Mouse (Mus musculus): ENCODE measurements around the gene Tmtc2. TPM values are rescaled to one million over a fixed set of nuclear protein-coding genes. Genes with fewer than 3 reads are reported as not detected.

Tmtc2 gene
- total RNA-seq, 1 experiment: 0.89 TPM

- Histone ChIP-seq H3K27ac (ENCODE audit: insufficient read depth, low read depth, low read length, poor library complexity, severe bottlenecking) (no peak overlapping the region), H3K9me3 (ENCODE audit: control insufficient read depth, insufficient read depth, low read depth, low read length) (no peaks in the 10 kb centered on the region), H3K9ac (ENCODE audit: insufficient read depth, low read depth, low read length, poor library complexity, severe bottlenecking) (no peak overlapping the region), H3K36me3 (ENCODE audit: control insufficient read depth, insufficient read depth, low read length, poor library complexity, severe bottlenecking) (no peaks in the 10 kb centered on the region), H3K4me1 (ENCODE audit: control insufficient read depth in 2 of 2, insufficient read depth in 2 of 2, low read length in 2 of 2, poor library complexity in 1 of 2) (no peaks in the 10 kb centered on the region), H3K4me3 (ENCODE audit: insufficient read depth in 1 of 2, low read depth in 1 of 2, low read length in 2 of 2, poor library complexity in 1 of 2, severe bottlenecking in 1 of 2) (no peak overlapping the region)
- in situ Hi-C loops (cut with MboI; ENCODE audit: low sequenced_read_pairs in 2 of 2, unreplicated experiment in 2 of 2): no loop called here
- TF ChIP-seq ZNF384 (IDR thresholded peaks at IDR 0.05; ENCODE audit: low read depth, low read length) (no peak), CHD2 (IDR thresholded peaks at IDR 0.05; ENCODE audit: low read depth, low read length) (no peak), HCFC1 (IDR thresholded peaks at IDR 0.05; ENCODE audit: borderline replicate concordance, insufficient read depth, low read length) (no peak), MAFK (IDR thresholded peaks at IDR 0.05; ENCODE audit: insufficient read depth, low read depth, low read length) (no peak), ZC3H11A (IDR thresholded peaks at IDR 0.05; ENCODE audit: borderline replicate concordance, low read depth, low read length) (no peak)
- no peak for DNase-seq (ENCODE audit: low read depth, low spot score)
Measured at GRCm38 (mm10) chr10:105430885-105431284, 143.4 kb downstream of the Tmtc2 start.

DNA sequence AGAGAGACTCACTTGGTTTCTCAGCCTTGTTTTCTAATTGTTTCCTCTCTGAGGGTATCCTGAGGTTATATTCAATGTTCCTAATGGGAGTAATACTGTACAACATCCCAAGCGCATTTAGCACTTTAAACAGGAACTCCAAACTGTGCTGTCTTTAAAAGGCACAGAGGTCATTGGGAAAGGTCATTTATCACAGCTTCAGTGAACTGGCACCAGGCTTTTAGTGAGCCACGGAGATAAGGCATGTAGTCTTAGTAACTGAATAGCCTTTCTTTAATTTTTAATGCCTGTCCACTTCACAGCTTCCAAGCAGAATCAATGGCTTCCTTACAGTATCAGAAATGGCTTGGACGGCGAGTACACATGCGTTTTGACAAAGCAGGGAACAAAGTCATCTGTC lies 144.0 kb downstream of the Tmtc2 start:
- TF ChIP-seq MAFK (IDR thresholded peaks at IDR 0.05; ENCODE audit: insufficient read depth, low read depth, low read length) (no peak), ZC3H11A (IDR thresholded peaks at IDR 0.05; ENCODE audit: borderline replicate concordance, low read depth, low read length) (no peak), ZNF384 (IDR thresholded peaks at IDR 0.05; ENCODE audit: low read depth, low read length) (no peak), CHD2 (IDR thresholded peaks at IDR 0.05; ENCODE audit: low read depth, low read length) (no peak), HCFC1 (IDR thresholded peaks at IDR 0.05; ENCODE audit: borderline replicate concordance, insufficient read depth, low read length) (no peak)
- Histone ChIP-seq H3K4me3 (ENCODE audit: insufficient read depth in 1 of 2, low read depth in 1 of 2, low read length in 2 of 2, poor library complexity in 1 of 2, severe bottlenecking in 1 of 2) (no peak overlapping the region), H3K4me1 (ENCODE audit: control insufficient read depth in 2 of 2, insufficient read depth in 2 of 2, low read length in 2 of 2, poor library complexity in 1 of 2) (no peaks in the 10 kb centered on the region), H3K27ac (ENCODE audit: insufficient read depth, low read depth, low read length, poor library complexity, severe bottlenecking) (no peak overlapping the region), H3K36me3 (ENCODE audit: control insufficient read depth, insufficient read depth, low read length, poor library complexity, severe bottlenecking) (no peaks in the 10 kb centered on the region), H3K9ac (ENCODE audit: insufficient read depth, low read depth, low read length, poor library complexity, severe bottlenecking) (no peak overlapping the region), H3K9me3 (ENCODE audit: control insufficient read depth, insufficient read depth, low read depth, low read length) (no peaks in the 10 kb centered on the region)
- in situ Hi-C loops (cut with MboI; ENCODE audit: low sequenced_read_pairs in 2 of 2, unreplicated experiment in 2 of 2): no loop called here
- DNase-seq (ENCODE audit: low read depth, low spot score): no peak

- H3K9me3 ChIP-seq (ENCODE audit: control insufficient read depth, insufficient read depth, low read depth, low read length): no peaks in the 10 kb centered on the region
- no peaks in the 10 kb centered on the region for H3K36me3 ChIP-seq (ENCODE audit: control insufficient read depth, insufficient read depth, low read length, poor library complexity, severe bottlenecking)
- H3K4me3 ChIP-seq (ENCODE audit: insufficient read depth in 1 of 2, low read depth in 1 of 2, low read length in 2 of 2, poor library complexity in 1 of 2, severe bottlenecking in 1 of 2): no peak overlapping the region
- no peak for TF ChIP-seq HCFC1 (IDR thresholded peaks at IDR 0.05; ENCODE audit: borderline replicate concordance, insufficient read depth, low read length)
- no peak for TF ChIP-seq ZC3H11A (IDR thresholded peaks at IDR 0.05; ENCODE audit: borderline replicate concordance, low read depth, low read length)
- TF ChIP-seq MAFK (IDR thresholded peaks at IDR 0.05; ENCODE audit: insufficient read depth, low read depth, low read length): no peak
- TF ChIP-seq CHD2 (IDR thresholded peaks at IDR 0.05; ENCODE audit: low read depth, low read length): no peak
- TF ChIP-seq ZNF384 (IDR thresholded peaks at IDR 0.05; ENCODE audit: low read depth, low read length): no peak
- H3K9ac ChIP-seq (ENCODE audit: insufficient read depth, low read depth, low read length, poor library complexity, severe bottlenecking): no peak overlapping the region
- DNase-seq (ENCODE audit: low read depth, low spot score): no peak
- H3K4me1 ChIP-seq (ENCODE audit: control insufficient read depth in 2 of 2, insufficient read depth in 2 of 2, low read length in 2 of 2, poor library complexity in 1 of 2): no peaks in the 10 kb centered on the region
- H3K27ac ChIP-seq (ENCODE audit: insufficient read depth, low read depth, low read length, poor library complexity, severe bottlenecking): no peak overlapping the region
- in situ Hi-C loops (cut with MboI; ENCODE audit: low sequenced_read_pairs in 2 of 2, unreplicated experiment in 2 of 2): no loop called here
Measured at GRCm38 (mm10) chr10:105428080-105428479, 146.2 kb downstream of the Tmtc2 start.

DNA sequence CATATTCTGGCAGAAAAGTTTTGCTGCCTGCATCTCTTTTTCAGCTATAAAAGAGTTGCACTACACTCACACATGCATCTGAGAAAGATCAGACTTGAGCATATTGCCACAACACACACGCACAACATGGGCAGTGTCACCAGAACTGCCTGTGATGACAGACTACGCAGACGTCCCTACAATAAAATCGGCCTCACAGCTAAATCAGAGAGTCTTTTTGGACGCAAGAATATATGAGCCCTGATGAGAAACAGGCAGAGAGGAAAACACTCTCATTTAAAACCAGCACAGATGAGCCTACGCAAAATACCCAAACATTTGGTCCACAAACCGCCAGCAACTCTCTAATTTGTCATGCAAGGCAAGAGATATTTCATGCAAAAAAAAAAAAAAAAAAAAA lies 146.6 kb downstream of the Tmtc2 start:
- H3K9ac ChIP-seq (ENCODE audit: insufficient read depth, low read depth, low read length, poor library complexity, severe bottlenecking): no peak overlapping the region
- H3K36me3 ChIP-seq (ENCODE audit: control insufficient read depth, insufficient read depth, low read length, poor library complexity, severe bottlenecking): no peaks in the 10 kb centered on the region
- H3K4me1 ChIP-seq (ENCODE audit: control insufficient read depth in 2 of 2, insufficient read depth in 2 of 2, low read length in 2 of 2, poor library complexity in 1 of 2): no peaks in the 10 kb centered on the region
- in situ Hi-C loops (cut with MboI; ENCODE audit: low sequenced_read_pairs in 2 of 2, unreplicated experiment in 2 of 2): no loop called here
- H3K4me3 ChIP-seq (ENCODE audit: insufficient read depth in 1 of 2, low read depth in 1 of 2, low read length in 2 of 2, poor library complexity in 1 of 2, severe bottlenecking in 1 of 2): no peak overlapping the region
- no peaks in the 10 kb centered on the region for H3K9me3 ChIP-seq (ENCODE audit: control insufficient read depth, insufficient read depth, low read depth, low read length)
- no peak for DNase-seq (ENCODE audit: low read depth, low spot score)
- H3K27ac ChIP-seq (ENCODE audit: insufficient read depth, low read depth, low read length, poor library complexity, severe bottlenecking): no peak overlapping the region
- TF ChIP-seq ZNF384 (IDR thresholded peaks at IDR 0.05; ENCODE audit: low read depth, low read length): no peak
- TF ChIP-seq CHD2 (IDR thresholded peaks at IDR 0.05; ENCODE audit: low read depth, low read length): no peak
- no peak for TF ChIP-seq ZC3H11A (IDR thresholded peaks at IDR 0.05; ENCODE audit: borderline replicate concordance, low read depth, low read length)
- no peak for TF ChIP-seq HCFC1 (IDR thresholded peaks at IDR 0.05; ENCODE audit: borderline replicate concordance, insufficient read depth, low read length)
- no peak for TF ChIP-seq MAFK (IDR thresholded peaks at IDR 0.05; ENCODE audit: insufficient read depth, low read depth, low read length)

DNA sequence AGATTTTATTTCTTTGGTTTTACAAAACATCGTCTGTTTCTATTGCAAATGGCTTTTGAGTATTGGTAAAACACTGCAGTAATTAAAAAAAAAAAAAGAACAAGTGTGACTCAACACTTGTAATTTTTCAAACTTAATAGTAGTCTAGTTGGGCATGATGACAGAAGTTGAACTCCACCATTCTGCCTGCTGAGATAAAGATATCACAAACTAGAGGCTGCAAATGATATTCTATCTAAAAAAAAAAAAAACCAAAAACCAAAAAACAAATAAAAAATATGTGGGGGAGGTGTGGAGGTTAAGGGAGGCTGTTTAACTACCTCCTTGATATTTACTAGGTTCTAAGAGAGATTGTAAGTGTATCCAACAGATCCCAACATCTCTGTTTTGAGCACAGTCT lies 149.2 kb downstream of the Tmtc2 start:
- no peak for TF ChIP-seq HCFC1 (IDR thresholded peaks at IDR 0.05; ENCODE audit: borderline replicate concordance, insufficient read depth, low read length)
- no peak for TF ChIP-seq ZNF384 (IDR thresholded peaks at IDR 0.05; ENCODE audit: low read depth, low read length)
- no peak for TF ChIP-seq ZC3H11A (IDR thresholded peaks at IDR 0.05; ENCODE audit: borderline replicate concordance, low read depth, low read length)
- TF ChIP-seq MAFK (IDR thresholded peaks at IDR 0.05; ENCODE audit: insufficient read depth, low read depth, low read length): no peak
- no peak for TF ChIP-seq CHD2 (IDR thresholded peaks at IDR 0.05; ENCODE audit: low read depth, low read length)
- in situ Hi-C loops (cut with MboI; ENCODE audit: low sequenced_read_pairs in 2 of 2, unreplicated experiment in 2 of 2): no loop called here
- H3K27ac ChIP-seq (ENCODE audit: insufficient read depth, low read depth, low read length, poor library complexity, severe bottlenecking): no peak overlapping the region
- H3K4me1 ChIP-seq (ENCODE audit: control insufficient read depth in 2 of 2, insufficient read depth in 2 of 2, low read length in 2 of 2, poor library complexity in 1 of 2): no peaks in the 10 kb centered on the region
- no peak for DNase-seq (ENCODE audit: low read depth, low spot score)
- no peak overlapping the region for H3K4me3 ChIP-seq (ENCODE audit: insufficient read depth in 1 of 2, low read depth in 1 of 2, low read length in 2 of 2, poor library complexity in 1 of 2, severe bottlenecking in 1 of 2)
- no peak overlapping the region for H3K9ac ChIP-seq (ENCODE audit: insufficient read depth, low read depth, low read length, poor library complexity, severe bottlenecking)
- no peaks in the 10 kb centered on the region for H3K9me3 ChIP-seq (ENCODE audit: control insufficient read depth, insufficient read depth, low read depth, low read length)
- H3K36me3 ChIP-seq (ENCODE audit: control insufficient read depth, insufficient read depth, low read length, poor library complexity, severe bottlenecking): no peaks in the 10 kb centered on the region

All from ES-E14 (cell line).